8 mouse cellular contexts compared by ENCODE assay signal in the genomic region with DNA sequence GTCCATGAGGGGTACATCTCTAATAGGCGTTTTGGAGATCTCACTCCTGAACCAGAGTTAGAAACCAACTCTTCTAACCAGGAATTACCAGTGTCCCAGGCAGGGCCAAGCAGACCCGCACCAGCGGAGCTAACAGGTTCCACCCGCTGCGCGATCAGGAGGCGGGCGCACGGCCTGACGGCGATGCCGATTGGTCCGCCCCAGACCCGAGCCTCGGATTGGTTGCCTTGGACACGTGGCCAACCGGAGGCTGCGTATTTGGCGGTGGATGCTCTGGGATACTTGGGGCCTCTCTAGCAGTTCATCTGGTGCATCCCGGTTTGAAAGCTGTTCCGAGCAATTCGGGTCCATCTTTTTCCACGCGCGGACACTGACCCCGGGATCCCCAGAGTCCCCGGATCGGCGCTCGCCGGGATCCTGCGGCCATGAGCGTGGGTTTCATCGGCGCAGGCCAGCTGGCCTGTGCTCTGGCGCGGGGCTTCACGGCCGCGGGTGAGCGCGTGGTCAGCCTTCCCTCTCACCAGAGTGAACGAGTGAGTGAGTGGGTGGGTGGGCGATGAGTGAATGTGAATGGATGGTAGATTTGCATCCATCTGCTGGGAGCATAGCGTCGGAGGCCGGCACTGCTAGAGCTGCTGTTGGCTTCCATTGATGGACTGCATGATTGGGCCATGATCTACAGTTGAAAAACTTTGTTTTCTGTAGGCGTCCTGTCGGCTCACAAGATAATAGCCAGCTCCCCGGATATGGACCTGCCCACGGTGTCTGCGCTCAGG. TPM values are rescaled to one million over a fixed set of nuclear protein-coding genes. Genes with fewer than 3 reads are reported as not detected.
DNase-seq lines count a peak whose midpoint lies in the region; ATAC-seq and TF ChIP-seq lines count a peak whose summit lies in the region.

A gene (plus strand): TSS at position 255 of the 776 bp plus-strand sequence.

- H3K4me1 ChIP-seq in hindbrain, embryonic 16.5 days (ENCODE audit: control insufficient read depth, insufficient read depth, low read depth, low read length) = peaks cover 13% of the 10 kb centered on the region

- H3K9ac ChIP-seq in hindbrain, embryonic 16.5 days (ENCODE audit: low read depth, low read length) = peak within 1 kb of the TSS; percentile 90

- peak within 1 kb of the TSS; percentile 67 for H3K4me3 ChIP-seq in hindbrain, embryonic 16.5 days (ENCODE audit: low read length)
- H3K4me3 ChIP-seq in left cerebral cortex, adult 2 months = peak within 1 kb of the TSS; percentile 81

- H3K27ac ChIP-seq in hindbrain, embryonic 16.5 days (ENCODE audit: low read depth, low read length) = peak within 1 kb of the TSS; percentile 83
- H3K27ac ChIP-seq in left cerebral cortex, adult 2 months = peak within 1 kb of the TSS; percentile 88

- no peaks in the 10 kb centered on the region for H3K27me3 ChIP-seq in hindbrain, embryonic 16.5 days (replicated peaks; ENCODE audit: control insufficient read depth, insufficient read depth, low read length)

- no peak for TF ChIP-seq CTCF in left cerebral cortex, adult 2 months (IDR thresholded peaks at IDR 0.05)

- no peaks in the 10 kb centered on the region for H3K9me3 ChIP-seq in hindbrain, embryonic 16.5 days (ENCODE audit: control insufficient read depth, low read length)

- peak within 1 kb of the TSS; percentile 73 for H3K4me2 ChIP-seq in hindbrain, embryonic 16.5 days (ENCODE audit: low read length)

- WGBS in hindbrain, embryonic 16.5 days = under 1% methylated on average over 52 of the region's 52 CpGs

- intact Hi-C loops in left cerebral cortex, adult 2 months (cut with DNase I) = no loop called here

- DNase-seq in WW6 (ENCODE audit: low read depth, low spot score) = peak; percentile 87
- peak; percentile 94 to 96 for DNase-seq in cerebellum, postnatal 4 days (ENCODE audit: low spot score in 2 of 2)
- DNase-seq in gastrocnemius, adult 18-20 months (ENCODE audit: low spot score) = peak; percentile 94
- DNase-seq in left cerebral cortex, adult 2 months (ENCODE audit: extremely low spot score in 1 of 2, low spot score in 2 of 2) = peak; percentile 93 to 94
- peak; percentile 95 to 96 for DNase-seq in right cerebral cortex, adult 2 months (ENCODE audit: low spot score in 2 of 2)
- peak; percentile 94 for DNase-seq in urinary bladder, postnatal 14 days (ENCODE audit: low spot score)

- peaks cover 24% of the 10 kb centered on the region for H3K36me3 ChIP-seq in hindbrain, embryonic 16.5 days (ENCODE audit: control insufficient read depth, insufficient read depth, low read length)

- ATAC-seq in hindbrain, embryonic 16.5 days = peak; percentile 99
- ATAC-seq in megakaryocyte, adult 5-6 weeks (ENCODE audit: poor library complexity, severe bottlenecking) = peak; percentile 97

RNA-seq across cellular contexts. Expression of the gene that starts here (rescaled TPM):
- 10 to 100 TPM in 1 of 2 experiments, 1 to 10 TPM in 1; 9.9 to 10.9 TPM for total RNA-seq in gastrocnemius, adult 18-20 months (2021)
- polyA plus RNA-seq in hindbrain, embryonic 16.5 days (2015; fragmentation: Nextera tagmentation; extraction: Ambion mirVana) = 74.6 and 75.6 TPM in 2 replicates
- total RNA-seq in left cerebral cortex, adult 2 months (2021) = 10 to 100 TPM; 26.7 to 28.3 TPM
- 14.5 and 16.4 TPM in 2 replicates for total RNA-seq in megakaryocyte, adult 5-6 weeks (2015)
- 17.3 and 19.6 TPM in 2 replicates for total RNA-seq in megakaryocyte, adult 5-6 weeks (2017)

Comparison
In these comparisons a context has a peak if more than half of its experiments do, and no peak if none do; other contexts are left out.
1. Peak in every context shown above with its lines: DNase-seq, ATAC-seq, H3K4me3 ChIP-seq and H3K27ac ChIP-seq.